Mouse (Mus musculus) heart, postnatal 36 days (tissue): Measurements from ENCODE around the gene Spdef. TPM values are rescaled to one million over a fixed set of nuclear protein-coding genes. Genes with fewer than 3 reads are reported as not detected.

ENCODE experiments used
- DNase-seq, 2 experiments: peaks; one replicate each; pipeline ENCODE4 v3.0.0; 2021 to 2022
- intact Hi-C: fragments of 180-260 bp; cut with DNase I; formaldehyde crosslinking; loops from one replicate; pipeline ENCODE4 v1.15.1; 2025
- total RNA-seq, 2 experiments: library from RNA; stranded (reverse); gene quantifications; 2 replicates each; pipeline ENCODE4 v1.2.3; 2021

Gene Spdef
- total RNA-seq, 2 experiments from 2014 or later = not detected

- intact Hi-C loops = no loop called here
- DNase-seq = no peak
These were observed 2.2 kb downstream of the Spdef start for GRCm38 (mm10) chr17:27726527-27726926.

GRCm38 (mm10) chr17:27725412-27725811 lies 3.3 kb downstream of the Spdef start:
- intact Hi-C loops = no loop called here
- DNase-seq = no peak

GRCm38 (mm10) chr17:27725011-27725410 lies 3.7 kb downstream of the Spdef start:
- DNase-seq = no peak
- intact Hi-C loops = no loop called here

- intact Hi-C loops = no loop called here
- DNase-seq = no peak
These were observed 4.4 kb downstream of the Spdef start for GRCm38 (mm10) chr17:27724327-27724726.

- intact Hi-C loops = no loop called here
These were observed 7.6 kb downstream of the Spdef start for GRCm38 (mm10) chr17:27721125-27721664.

GRCm38 (mm10) chr17:27720326-27720725 lies 8.4 kb downstream of the Spdef start:
- no peak for DNase-seq
- intact Hi-C loops = no loop called here

More at GRCm38 (mm10) chr17:27721125-27721664, 7.6 kb downstream of the Spdef start:
- peak in 1 of 2 experiments; percentile 29 for DNase-seq

- DNase-seq = no peak
- intact Hi-C loops = no loop called here
These were observed 9.1 kb downstream of the Spdef start for GRCm38 (mm10) chr17:27719663-27720062.

- intact Hi-C loops = no loop called here
- no peak for DNase-seq
These were observed 10.5 kb downstream of the Spdef start for GRCm38 (mm10) chr17:27718250-27718649.

GRCm38 (mm10) chr17:27716804-27717203 lies 12.0 kb downstream of the Spdef start:
- DNase-seq = no peak
- intact Hi-C loops = no loop called here

GRCm38 (mm10) chr17:27712832-27713231 lies 15.9 kb downstream of the Spdef start:
- intact Hi-C loops = no loop called here
- DNase-seq = no peak

- intact Hi-C loops = no loop called here
- no peak for DNase-seq
These were observed 19.1 kb downstream of the Spdef start for GRCm38 (mm10) chr17:27709650-27710049.

GRCm38 (mm10) chr17:27707954-27708661 lies 20.6 kb downstream of the Spdef start:
- peak; percentile 38 to 41 for DNase-seq
- intact Hi-C loops = no loop called here

- intact Hi-C loops = no loop called here
- no peak for DNase-seq
These were observed 23.1 kb downstream of the Spdef start for GRCm38 (mm10) chr17:27705661-27706060.

GRCm38 (mm10) chr17:27703961-27704621 lies 24.7 kb downstream of the Spdef start:
- DNase-seq = no peak
- intact Hi-C loops = no loop called here

- intact Hi-C loops = no loop called here
- DNase-seq = peak; percentile 35 to 66
These were observed 26.2 kb downstream of the Spdef start for GRCm38 (mm10) chr17:27702518-27702917.

- intact Hi-C loops = no loop called here
- no peak for DNase-seq
These were observed 26.9 kb downstream of the Spdef start for GRCm38 (mm10) chr17:27701856-27702255.

GRCm38 (mm10) chr17:27700812-27701211 lies 27.9 kb downstream of the Spdef start:
- intact Hi-C loops = no loop called here
- DNase-seq = no peak

- intact Hi-C loops = no loop called here
- DNase-seq = no peak
These were observed 29.0 kb downstream of the Spdef start for GRCm38 (mm10) chr17:27699641-27700244.

GRCm38 (mm10) chr17:27690993-27691693 lies 37.6 kb downstream of the Spdef start:
- DNase-seq = no peak
- intact Hi-C loops = no loop called here

GRCm38 (mm10) chr17:27686395-27686794 lies 42.4 kb downstream of the Spdef start:
- intact Hi-C loops = no loop called here
- DNase-seq = no peak

- intact Hi-C loops = no loop called here
- DNase-seq = no peak
These were observed 43.2 kb downstream of the Spdef start for GRCm38 (mm10) chr17:27685550-27685913.
